Mouse (Mus musculus) lung, postnatal 4 days (tissue): ENCODE data around the gene Cpt1a.

Experiments
- DNase-seq, 2 experiments: peaks; one replicate each; pipeline ENCODE4 v3.0.0; 2021

Cpt1a gene

DNA sequence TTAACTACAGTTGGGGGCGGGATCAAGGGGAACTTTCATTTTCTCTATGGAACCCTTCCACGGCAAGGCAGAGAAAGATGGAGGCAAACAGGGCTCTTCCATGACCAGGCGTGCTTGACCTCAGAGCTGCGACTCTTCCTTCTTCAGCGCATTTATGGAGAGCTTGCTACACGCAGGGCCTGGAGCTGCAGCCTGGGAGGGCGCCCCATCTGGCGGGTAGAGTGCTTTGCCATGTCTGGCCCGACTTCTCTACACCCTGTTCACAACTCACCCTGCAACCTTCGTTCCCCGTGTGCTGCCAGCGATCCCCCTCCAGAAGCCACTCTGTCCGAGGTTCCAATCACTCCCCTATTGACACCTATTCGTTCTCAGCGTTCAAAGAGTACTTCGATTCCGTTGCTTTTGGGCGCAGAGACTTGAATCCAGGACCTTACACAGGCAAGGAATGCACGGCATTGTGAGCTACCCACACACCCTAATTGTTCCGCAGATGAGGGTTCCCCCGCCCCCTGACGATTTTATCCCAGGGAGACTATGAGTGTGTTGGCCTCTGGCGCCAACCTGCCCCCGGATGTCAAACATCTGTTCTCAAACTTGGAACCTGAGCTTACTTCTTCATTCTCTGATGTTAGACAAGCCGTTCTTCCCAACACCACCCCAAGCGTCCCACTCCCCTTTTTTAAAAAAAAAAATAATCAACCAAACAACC lies at the start of gene Cpt1a:
Gene Cpt1a, plus strand, starts transcription at position 74 of the 709 bp plus-strand sequence.
- DNase-seq, result peak; percentile 79 to 82

DNA sequence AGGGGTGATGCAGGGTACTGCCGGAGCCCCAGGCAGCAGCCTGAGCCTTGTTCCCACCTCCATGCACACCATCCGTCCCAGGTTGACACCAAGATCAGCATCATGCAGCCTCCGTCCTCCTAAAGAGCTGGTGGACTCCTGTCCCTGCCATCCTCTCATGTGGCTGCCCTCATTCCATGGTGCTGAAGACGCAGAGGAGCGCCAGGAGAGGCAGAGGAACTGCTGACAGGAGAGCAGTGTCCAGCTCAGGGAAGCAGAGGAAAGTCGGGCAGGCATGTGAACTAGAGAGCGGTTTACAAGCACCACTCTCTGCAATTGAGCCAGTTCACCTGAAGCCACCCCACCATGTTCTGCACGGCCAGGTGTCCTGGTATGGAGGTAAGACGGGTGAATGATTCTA lies 48.8 kb upstream of the Cpt1a start:
- DNase-seq, result peak in 1 of 2 experiments; percentile 15

DNA sequence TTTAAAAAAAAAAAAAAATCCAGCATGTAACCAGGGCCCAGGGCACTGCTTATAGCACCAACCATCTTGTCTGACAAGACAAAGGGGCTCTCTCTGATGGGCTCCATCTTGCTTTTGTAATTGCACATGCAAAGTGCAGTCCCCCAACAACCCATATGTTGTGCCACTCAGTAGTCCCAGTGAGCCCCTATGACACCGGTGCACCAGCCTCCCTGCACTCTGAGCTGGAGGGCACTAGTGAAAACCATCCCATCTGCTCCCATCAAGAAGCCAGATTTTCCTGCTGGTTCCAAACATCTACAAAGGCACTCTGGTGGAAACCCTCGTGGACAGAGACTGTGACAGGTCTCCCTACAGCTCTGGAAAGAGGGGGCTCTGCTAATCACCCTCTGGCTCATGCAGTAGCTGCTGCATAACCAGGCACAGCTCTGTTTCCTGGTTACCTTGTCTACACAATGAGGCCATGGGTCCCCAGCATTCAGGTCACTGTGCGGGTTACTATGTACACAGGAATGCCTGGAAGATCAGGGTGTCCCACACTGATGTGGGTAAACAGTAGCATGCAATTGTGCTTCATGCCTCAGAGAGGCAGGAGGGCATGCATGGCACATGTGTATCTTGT lies 46.3 kb upstream of the Cpt1a start:
- no peak for DNase-seq

DNA sequence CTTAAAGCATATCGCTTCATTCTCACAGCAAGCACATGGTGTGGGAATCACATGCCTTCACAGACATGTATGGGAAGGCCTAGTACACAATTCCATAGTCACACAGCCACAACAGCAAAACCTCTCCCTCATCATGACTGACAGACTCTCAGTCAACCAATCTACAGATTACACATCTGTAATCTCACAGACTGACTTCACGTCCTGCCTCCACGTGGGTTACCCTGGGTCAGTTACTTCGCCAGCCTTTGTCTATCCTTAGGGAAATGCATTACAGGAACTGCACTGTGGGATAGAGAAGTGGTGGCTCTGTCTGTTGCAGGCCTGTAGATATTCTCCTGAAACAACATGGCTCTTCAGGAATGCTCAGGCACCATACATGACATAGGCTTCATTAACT lies 40.2 kb upstream of the Cpt1a start:
- DNase-seq, result peak in 1 of 2 experiments; percentile 2

DNA sequence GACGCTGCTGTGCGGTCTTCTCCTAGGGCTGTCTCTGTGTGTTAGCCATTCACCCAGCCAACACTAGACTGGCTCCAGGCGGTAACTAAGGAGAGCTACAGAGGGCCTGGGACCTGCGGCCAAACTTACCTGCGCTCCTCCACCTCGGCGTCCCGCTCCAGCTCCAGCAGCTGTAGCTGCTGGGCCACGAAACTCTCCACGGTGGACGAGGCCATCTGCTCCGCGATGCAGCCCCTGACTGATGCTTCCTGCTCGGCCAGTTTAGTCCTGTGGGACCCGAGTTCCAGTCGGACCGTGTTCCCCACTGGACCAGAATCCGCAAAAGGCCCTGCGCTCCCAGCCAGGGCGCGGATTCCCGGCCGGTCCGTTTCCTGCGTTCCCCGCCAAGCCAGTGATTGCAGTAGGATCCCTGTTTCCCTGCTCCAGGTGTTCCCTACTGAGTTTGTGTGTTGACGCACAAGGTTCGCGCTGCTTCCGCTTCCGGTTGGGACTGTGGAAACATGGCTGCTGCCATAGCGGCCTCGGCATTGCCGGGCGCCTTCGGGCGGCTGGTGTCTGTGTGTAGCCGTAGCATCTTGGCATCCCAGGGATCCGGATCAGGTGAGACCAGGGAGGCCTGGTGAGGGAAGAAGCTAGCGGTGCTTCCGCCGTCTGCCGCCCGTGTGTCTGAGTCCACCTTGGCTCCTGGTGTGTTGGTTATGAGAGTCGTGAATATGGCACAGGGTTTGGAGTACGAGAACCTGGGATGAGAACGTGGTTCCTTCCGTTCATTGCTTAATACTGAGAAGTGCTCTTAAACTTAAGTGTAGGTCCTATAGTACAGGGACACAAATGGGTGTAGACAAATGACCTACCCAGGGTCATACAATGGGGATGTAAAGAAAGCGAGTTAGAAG lies 39.3 kb upstream of the Cpt1a start, which contains the start of the genes Mrpl21 and Ighmbp2:
Gene Mrpl21, plus strand, starts transcription at position 330 of the 896 bp plus-strand sequence.
Gene Ighmbp2, minus strand, starts transcription at position 446 of the 896 bp plus-strand sequence.
- DNase-seq, result peak; percentile 94 to 95

DNA sequence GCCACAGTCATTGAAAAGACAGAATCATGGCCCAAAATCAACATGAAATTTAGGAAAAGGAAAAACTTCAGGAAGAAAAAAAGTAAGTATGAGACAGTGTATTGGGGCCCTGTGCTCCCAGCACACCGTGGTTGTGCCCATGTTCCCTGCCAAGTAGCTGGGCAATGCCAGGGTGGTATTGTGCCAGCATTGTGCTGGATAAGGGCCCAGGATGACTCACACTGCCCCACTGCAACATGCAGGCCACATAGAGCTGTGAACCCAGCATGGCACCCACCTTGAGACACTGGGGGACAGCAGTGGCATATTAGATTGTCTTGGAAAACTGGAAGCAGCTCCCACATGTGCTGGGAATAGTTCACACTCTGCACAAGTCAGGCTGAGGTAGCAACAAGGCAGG lies 33.1 kb upstream of the Cpt1a start:
- no peak for DNase-seq

DNA sequence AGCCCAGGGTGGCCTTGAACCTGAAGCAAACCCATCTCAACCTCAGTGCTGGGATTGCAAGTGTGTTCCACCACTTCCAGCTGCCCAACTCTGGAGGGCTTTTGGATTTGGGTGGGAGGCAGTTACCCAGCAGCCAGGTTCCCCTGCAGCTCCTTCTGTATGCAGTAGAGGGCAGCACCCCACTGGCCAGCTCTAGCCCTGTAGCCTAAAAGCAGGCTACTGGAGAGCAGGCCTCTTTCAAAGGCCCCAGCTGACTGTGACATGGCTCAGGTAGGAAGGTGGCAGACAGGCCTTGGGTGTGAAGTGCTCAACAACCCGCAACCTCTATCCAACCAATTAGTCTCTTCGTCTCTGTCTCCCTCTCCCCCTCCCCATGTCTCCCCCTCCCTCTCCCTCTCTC lies 30.1 kb upstream of the Cpt1a start:
- DNase-seq, result peak; percentile 65 to 73

DNA sequence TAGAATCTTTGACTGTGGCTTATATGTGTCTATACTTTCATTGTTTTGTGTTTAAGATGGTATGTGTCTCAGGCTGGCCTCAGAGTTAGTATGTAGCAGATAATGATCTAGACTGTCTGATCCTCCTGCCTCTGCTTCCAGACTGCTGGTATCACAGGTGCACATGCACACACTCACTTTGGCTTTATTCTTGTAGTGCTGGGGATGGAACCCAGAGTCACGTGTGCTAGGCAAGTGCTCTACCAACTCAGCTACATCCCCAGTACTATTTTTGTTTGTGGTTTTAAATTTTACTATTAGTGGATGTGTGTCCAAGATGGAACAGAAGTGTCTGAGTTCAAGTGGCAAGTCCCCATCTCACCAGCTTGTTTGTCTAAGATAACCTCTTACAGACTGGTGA lies 29.1 kb upstream of the Cpt1a start:
- no peak for DNase-seq

DNA sequence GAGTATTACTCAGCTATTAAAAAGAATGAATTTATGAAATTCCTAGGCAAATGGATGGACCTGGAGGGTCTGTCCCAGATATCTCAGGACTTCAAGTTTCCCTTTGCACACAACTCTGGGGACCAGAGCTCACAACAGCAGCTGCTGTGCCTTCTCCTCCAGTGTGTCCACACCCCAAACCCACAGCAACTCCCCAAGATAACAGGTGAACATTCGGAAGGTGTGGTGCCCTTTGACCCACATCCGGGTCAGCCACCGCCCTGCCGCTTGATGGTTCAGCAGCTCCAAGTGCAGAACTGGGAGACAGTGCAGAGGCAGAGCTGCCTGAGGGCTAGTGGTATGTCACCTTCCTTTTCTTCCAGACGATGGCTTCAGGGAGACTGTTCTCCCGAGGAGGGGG lies 26.9 kb upstream of the Cpt1a start:
- DNase-seq, result no peak

DNA sequence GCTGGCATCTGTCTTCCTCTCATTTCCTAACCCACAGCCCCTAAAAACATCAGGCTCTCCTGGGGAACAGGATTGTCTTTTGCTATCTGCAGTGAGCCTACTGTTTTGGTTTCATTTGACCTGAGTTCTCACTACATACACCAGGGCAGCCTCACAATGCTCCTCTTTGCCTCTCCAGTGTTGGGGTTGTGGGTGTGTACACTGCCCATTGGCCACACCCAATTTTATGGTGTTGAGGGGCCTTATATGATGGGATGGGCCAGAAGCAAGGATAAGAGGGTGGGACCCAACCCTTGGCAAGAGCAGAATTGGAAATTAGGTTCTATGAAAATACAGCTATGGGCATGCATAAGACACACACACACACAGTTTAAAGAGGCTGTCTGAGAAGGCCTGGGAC lies 25.1 kb upstream of the Cpt1a start:
- DNase-seq, result no peak

DNA sequence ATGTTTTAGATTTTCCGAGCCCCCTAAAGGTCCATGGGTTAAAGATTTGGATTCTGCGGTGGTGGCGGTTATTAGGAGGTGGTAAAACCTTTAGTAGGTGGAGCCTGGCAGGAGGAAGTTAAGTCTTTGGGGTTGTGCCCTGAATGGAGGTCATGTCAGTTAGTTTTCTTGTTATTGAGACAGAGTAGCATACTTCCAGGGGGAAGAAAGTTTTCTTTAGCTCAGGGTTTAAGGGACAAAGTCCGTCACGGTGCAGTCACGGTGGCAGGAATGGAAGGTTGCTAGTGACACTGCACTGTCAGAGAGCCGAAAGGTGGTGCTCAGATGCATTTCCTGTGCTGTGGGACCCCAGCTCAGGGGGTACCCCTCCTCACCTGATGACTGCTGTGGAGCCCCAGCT lies 24.4 kb upstream of the Cpt1a start:
- no peak for DNase-seq

DNA sequence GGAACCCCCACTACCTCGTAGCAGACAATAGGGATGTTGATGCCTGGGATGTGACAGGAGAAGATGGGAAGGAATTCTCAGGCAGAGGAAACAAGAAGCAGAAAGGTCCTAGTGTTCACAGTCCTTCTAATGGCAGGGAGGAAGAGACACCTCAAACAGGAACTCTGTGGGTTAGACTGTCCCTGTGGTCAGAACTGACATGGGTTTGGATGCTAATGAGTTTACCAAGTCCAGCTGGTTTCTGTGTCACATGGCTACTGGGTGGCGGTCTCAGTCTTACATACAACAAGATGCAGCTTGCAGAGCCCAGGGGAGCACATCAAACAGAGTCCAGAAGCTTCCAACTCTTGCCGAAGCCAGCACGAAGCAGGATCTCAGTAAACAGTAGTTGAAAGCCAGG lies 18.1 kb upstream of the Cpt1a start:
- no peak for DNase-seq

DNA sequence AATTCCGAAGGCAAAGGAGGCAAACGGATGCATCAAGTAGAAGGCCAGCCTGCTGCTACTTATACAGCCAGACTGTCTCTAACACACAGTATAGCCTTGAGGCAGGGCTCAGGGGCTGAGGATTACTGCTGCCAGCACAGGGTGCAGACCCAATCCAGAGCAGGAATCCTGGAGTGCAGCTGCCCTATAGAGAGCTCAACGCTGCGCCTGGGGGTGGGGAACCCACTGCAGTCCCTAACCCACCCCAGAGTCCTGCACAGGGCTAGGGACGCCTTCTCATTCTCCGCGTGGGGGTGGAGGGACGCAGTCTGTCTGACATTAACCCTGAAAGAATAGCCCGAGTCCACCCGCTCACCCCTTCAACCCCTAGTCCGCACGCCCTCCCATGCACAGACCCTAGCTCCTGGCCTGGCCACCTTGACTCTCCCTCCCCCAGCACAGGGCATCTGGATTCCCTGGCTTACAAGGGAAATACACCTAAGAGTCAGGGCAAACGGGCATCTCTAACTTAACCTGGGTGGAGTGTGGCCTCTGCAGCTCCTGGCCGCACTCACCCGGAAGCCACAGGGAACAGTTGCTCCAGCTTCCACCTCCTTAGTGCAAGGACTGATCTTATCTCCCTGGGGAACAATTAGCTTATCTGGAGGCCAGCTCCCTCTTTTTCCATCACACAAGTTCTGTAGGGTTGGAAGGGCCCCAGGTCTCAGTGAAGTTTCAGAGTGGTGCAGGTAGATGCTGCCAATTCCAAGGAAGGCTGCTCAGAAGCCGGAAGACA lies 14.8 kb upstream of the Cpt1a start:
- DNase-seq, result no peak

DNA sequence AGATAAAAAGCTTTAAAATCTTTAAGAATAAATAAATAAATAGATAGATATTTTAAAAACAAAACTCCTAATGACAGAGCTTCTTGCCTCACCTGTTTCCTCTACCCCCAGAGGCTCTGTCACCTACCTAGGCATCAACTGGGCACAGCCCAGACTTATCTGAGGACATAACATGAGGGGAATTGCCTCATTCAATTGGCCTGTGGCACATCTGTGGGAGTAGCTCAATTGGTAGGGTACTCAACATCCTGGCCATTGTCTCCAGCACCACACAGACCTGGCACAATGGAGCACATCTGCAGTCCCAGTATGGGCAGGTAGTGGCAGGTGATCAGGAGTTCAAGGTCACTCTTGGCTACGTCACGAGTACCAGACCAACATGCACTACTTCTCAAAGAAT lies 2.8 kb upstream of the Cpt1a start:
- DNase-seq, result no peak

DNA sequence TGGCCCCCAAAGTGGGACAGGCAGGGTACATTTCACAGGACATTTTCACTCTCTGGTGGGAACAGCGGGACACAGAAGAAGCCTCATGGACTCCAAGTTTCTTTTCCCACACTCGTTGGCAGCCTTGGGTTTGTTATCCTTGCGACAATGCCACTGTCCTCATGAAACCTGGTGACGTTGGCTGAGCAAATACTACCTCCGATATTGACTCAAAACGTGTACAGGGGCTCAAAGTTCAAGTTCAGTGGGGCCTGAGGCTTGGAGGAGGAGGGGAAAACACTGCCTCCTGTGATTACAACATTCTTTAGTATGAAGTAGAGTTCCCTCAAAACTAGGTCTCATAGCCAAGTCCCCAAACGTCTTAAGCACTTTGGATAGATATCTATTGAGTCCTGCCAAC lies 2.0 kb upstream of the Cpt1a start:
- no peak for DNase-seq

DNA sequence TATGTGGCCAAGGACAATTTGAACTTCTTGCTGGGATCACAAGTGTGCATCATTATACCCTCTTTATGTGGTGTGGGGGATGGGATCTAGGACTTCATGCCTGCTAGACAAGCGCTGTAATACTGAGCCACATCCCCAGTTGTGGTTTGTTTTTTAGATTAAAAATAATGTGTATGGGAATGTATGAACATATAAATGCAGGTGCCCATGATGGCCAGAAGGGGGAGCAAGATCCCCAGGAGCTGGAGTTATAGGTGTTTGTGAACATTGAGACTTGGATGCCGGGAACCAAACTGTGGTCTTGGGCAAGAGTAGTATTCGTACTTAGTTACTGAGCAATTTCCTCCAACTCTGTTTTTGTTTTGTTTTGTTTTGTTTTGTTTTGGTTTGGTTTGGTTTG lies 1.3 kb upstream of the Cpt1a start:
- DNase-seq, result no peak

DNA sequence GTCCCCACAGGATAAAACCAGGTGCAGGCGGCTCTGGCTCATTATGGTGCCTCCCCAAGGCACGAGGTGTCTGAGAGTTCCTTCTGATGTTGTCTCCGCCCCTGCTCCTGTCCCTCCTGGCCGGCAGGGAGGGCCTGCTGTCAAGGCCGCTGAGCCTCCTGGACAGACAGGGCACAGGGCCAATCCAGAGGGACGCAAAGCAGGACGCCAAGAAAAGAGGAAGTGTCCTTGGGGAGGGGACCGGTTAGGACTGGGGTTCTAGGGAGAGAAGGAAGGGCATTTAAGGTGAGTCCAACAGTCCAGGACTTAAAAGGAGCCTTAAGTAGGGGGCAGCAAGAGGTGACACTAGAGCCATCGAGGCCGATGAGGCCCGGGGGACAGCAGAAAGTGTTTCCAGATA lies 517 bp upstream of the Cpt1a start:
- peak; percentile 89 to 93 for DNase-seq

DNA sequence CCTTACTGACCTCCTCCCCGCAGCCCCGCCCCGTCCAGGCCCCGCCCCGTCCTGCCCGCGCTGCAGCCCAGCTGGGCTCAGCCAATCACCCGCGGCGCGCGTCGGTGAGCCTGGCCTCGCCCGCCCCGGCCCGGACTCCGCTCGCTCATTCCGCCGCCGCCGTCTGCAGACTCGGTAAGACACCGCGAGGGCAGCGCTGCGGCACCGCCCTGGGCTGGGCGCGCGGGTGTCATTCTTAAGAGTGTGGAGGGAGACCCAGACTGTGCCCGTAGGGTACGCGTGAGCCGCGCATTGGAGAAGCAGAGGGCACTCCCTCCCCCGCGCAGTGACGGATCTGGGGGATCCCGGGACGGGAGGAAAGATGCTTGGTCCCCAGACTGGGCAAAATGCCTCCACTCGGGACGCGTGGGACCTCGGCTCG lies 1.1 kb downstream of the Cpt1a start:
- peak; percentile 92 to 93 for DNase-seq

DNA sequence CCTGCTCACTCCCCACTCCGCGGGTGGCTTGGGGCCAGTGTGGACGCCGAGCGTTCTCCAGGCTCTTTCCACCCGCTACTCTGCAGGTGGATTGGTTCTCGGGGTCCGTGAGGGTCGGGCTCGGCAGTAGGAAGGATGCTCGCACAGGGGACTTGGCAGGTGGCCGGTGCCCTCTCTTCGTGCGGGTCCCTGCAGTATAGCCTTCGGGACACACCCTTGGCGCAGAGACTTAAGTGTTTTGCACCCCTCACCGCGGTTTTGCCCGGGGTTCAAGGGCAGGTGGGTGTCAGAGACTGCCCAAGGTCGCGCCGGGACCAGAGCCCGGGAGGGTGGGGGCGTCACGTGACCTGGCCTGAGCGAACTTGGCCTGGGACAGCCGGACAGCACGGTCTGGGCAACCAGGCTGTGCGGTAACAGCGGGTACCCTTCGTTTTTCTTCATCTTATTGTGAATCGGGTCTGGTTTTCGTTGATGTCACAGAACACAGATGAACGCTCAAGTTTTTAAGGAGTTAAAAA lies 1.7 kb downstream of the Cpt1a start:
- DNase-seq, result peak; percentile 80

DNA sequence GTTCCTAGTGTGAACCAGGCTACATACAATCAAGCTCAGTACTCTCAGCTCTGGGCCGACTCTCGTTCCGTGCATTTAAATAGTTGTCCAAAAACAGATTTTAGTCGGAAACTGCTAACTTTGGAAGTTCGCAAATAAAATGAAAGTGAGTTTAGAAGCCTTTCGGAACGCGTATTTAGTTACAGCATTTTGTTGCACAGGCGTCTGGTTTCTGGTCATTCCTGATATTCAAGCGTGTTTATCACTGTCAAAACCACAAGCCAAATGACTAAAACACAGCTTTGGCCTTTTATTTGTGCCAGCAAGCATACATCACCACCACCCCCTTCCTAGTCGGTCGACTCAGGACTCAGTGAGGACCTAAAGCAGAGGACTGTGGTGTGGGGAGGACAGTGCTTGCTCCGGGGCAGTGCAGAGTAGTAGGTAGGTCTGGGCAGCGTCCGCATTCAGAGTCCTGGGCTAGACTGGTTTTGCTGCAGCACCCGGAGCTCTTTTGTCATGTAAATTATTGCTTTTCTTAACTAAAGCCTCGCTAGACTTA lies 2.2 kb downstream of the Cpt1a start:
- peak in 1 of 2 experiments; percentile 59 for DNase-seq

DNA sequence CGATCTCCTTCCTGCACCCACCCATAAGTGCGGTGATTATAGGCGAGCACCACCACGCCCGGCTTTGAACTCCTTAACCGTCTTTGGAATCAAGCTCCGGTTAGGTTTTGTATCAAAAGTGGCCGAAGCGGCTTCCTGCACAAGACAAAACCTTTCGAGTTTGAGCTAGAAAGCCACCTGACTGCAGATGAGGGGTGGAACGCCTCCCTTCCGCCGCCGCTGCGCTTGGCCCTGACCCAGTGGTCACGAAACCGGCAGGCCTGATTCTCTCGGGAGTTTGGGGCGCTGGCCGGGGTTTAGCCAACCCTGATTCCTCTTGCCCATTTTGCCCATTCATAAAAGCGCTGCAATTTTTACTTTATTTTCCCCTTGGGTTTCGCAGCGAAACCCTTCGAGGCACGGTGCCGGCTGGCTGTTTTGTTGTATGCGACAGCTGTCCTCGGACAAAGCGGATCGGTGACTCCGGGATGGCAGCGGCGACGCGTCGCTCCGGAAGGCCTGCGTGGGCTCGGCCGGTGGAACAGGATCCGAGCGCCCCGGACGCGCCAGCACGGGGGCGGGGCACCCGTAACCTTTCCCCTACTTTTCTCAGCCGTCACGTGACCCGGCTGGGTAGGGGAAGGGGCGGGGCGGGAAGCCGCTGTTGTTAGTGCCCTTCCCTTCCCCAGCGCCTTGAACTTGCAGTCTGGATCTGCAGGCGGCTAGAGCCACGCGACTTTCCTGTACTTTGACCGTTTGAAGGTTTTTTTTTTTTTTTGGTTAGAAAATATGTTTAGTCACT lies 3.0 kb downstream of the Cpt1a start:
- peak; percentile 97 to 98 for DNase-seq
